Mouse (Mus musculus) intestine, postnatal 0 days (tissue): ENCODE data around the gene Tmcc3. TPM values are rescaled to one million over a fixed set of nuclear protein-coding genes. Genes with fewer than 3 reads are reported as not detected.

Source experiments
- ATAC-seq: fragments of 200-750 bp; cut with Nextera tagmentation; 2 replicates; pipeline ENCODE4 v1.8.0; 2017; ENCODE audit warnings: mild to moderate bottlenecking, moderate TSS enrichment, moderate library complexity
- H3K27ac ChIP-seq: fragments of 300-500 bp; sonication (generic); 2 replicates; pipeline ENCODE4 v1.5.1; 2014; ENCODE audit warnings: mild to moderate bottlenecking, low read depth, low read length, moderate library complexity
- H3K27me3 ChIP-seq: fragments of 300-500 bp; sonication (generic); replicated peaks from 2 replicates; pipeline ENCODE4 v1.6.1; 2014; ENCODE audit warnings: low read length, mixed read lengths; ENCODE audit not compliant: control insufficient read depth, insufficient read depth
- H3K36me3 ChIP-seq: fragments of 300-500 bp; sonication (generic); 2 replicates; pipeline ENCODE4 v1.6.1; 2014; ENCODE audit warnings: mild to moderate bottlenecking, moderate library complexity; ENCODE audit not compliant: control insufficient read depth, insufficient read depth
- H3K4me1 ChIP-seq: fragments of 300-500 bp; sonication (generic); replicated peaks from 2 replicates; pipeline ENCODE4 v1.6.1; 2014; ENCODE audit warnings: antibody characterized with exemption, low read length, mixed read lengths; ENCODE audit not compliant: control insufficient read depth, insufficient read depth
- H3K4me2 ChIP-seq: fragments of 300-500 bp; sonication (generic); replicated peaks from 2 replicates; pipeline ENCODE4 v1.6.1; 2014; ENCODE audit warnings: low read depth, mild to moderate bottlenecking, moderate library complexity
- H3K4me3 ChIP-seq: fragments of 300-500 bp; sonication (generic); 2 replicates; pipeline ENCODE4 v1.5.1; 2014; ENCODE audit warnings: low read depth, low read length
- H3K9ac ChIP-seq: fragments of 300-500 bp; sonication (generic); 2 replicates; pipeline ENCODE4 v1.6.1; 2014; ENCODE audit warnings: mild to moderate bottlenecking, low read depth, low read length
- H3K9me3 ChIP-seq: fragments of 300-500 bp; sonication (generic); 2 replicates; pipeline ENCODE4 v1.6.1; 2016; ENCODE audit warnings: mixed run types; ENCODE audit not compliant: control insufficient read depth
- CTCF ChIP-seq: sonication (generic); IDR thresholded peaks from 2 replicates; pipeline ENCODE4 v1.5.1; 2016; ENCODE audit warnings: low read depth, mild to moderate bottlenecking, control low read depth, antibody characterized with exemption, moderate library complexity
- WGBS: fragments of 180-500 bp; shearing (Covaris S2); extraction: QIAGEN DNeasy Blood & Tissue Kit; methylation state at CpG from one replicate; pipeline ENCODE4 v1.1.7; 2014; 5-methylcytosine and 5-hydroxymethylcytosine counted together
- polyA plus RNA-seq: library from polyadenylated mRNA; unstranded; fragments of >200 nt; fragmentation: Nextera tagmentation; extraction: Ambion mirVana; gene quantifications from 2 replicates; pipeline ENCODE4 v1.2.1, GENCODE M21; 2015

The Tmcc3 gene
- polyA plus RNA-seq, 1 experiment from 2014 or later: 10.0 TPM

DNA sequence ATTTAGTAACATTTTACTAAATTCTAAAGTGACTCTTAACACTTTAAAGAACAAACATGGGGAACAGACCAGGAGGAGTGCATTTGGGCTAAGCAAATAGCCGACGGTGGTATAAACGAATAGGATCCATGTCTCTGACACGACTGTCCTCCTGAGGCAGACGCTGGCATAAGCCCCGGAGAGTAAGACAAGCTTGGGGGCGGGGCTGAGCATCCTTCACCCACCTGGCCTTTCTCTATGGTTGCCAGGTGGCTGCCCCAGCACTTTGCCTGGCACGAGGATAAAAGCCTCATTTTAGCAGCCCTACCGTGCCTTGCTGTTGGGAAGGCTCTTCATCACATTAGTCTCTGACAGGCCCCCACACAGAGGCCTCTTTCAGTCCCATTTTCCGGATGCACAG, 35.5 kb downstream of the Tmcc3 start:
- H3K27me3 ChIP-seq: no peaks in the 10 kb centered on the region

DNA sequence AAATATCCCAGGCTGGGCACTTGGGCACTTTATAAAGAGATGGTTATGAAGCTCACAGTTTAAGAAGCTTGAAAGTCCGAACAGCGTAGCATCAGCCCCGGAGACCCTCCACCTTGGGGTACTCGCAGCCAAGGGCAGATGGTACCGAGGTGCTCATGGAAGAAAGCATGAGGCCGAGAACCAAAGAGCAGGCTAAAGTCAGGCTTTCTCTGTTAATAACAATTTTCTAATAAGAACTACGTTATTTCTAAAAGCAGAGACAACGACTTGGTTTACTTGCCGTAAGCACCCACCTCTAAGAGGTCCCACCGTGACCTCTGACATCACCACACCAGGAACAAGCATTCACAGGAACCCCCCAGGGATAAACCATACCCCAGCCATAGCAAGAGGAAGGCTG, 36.2 kb downstream of the Tmcc3 start:
- H3K4me2 ChIP-seq: no peak overlapping the region
- no peak overlapping the region for H3K9ac ChIP-seq
- H3K27ac ChIP-seq: no peak overlapping the region
- H3K9me3 ChIP-seq: no peaks in the 10 kb centered on the region
- H3K4me3 ChIP-seq: no peak overlapping the region
- H3K36me3 ChIP-seq: no peaks in the 10 kb centered on the region
- TF ChIP-seq CTCF: no peak
- no peaks in the 10 kb centered on the region for H3K4me1 ChIP-seq
- no peaks in the 10 kb centered on the region for H3K27me3 ChIP-seq
- no peak for ATAC-seq
- WGBS: 95% methylated on average over 10 of the region's 10 CpGs

More for the DNA sequence above, 35.5 kb downstream of the Tmcc3 start:
- no peak overlapping the region for H3K9ac ChIP-seq
- TF ChIP-seq CTCF: no peak
- 77% methylated on average over 10 of the region's 10 CpGs for WGBS
- no peaks in the 10 kb centered on the region for H3K9me3 ChIP-seq
- H3K4me2 ChIP-seq: no peak overlapping the region
- H3K4me3 ChIP-seq: no peak overlapping the region
- no peak overlapping the region for H3K27ac ChIP-seq
- no peaks in the 10 kb centered on the region for H3K36me3 ChIP-seq
- no peaks in the 10 kb centered on the region for H3K4me1 ChIP-seq
- no peak for ATAC-seq

DNA sequence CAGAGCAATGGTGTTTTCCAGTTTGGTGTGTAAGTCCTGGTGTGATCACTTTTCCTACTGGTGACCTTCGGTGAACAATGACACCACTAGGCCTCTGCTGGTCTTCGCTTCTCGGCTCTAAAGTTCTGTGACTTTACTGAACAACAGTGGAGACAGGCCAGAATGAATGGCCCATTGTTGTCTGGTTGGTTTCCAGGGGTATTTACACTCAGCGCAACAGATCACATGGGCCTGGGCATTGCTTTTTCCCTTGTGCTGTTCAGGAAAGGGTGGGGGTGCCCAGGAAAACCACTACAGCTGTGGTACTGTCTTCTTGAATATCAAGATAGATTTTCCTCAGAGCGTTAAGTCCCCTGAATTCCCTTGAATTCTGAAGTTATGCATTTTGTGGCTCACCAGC, 38.5 kb downstream of the Tmcc3 start:
- H3K9me3 ChIP-seq: no peaks in the 10 kb centered on the region
- no peak overlapping the region for H3K4me2 ChIP-seq
- H3K36me3 ChIP-seq: no peaks in the 10 kb centered on the region
- no peak overlapping the region for H3K4me3 ChIP-seq
- WGBS: 71% methylated on average over 5 of the region's 5 CpGs
- no peak for TF ChIP-seq CTCF
- no peaks in the 10 kb centered on the region for H3K27me3 ChIP-seq
- no peak overlapping the region for H3K27ac ChIP-seq
- H3K9ac ChIP-seq: no peak overlapping the region
- no peak for ATAC-seq
- H3K4me1 ChIP-seq: no peaks in the 10 kb centered on the region

DNA sequence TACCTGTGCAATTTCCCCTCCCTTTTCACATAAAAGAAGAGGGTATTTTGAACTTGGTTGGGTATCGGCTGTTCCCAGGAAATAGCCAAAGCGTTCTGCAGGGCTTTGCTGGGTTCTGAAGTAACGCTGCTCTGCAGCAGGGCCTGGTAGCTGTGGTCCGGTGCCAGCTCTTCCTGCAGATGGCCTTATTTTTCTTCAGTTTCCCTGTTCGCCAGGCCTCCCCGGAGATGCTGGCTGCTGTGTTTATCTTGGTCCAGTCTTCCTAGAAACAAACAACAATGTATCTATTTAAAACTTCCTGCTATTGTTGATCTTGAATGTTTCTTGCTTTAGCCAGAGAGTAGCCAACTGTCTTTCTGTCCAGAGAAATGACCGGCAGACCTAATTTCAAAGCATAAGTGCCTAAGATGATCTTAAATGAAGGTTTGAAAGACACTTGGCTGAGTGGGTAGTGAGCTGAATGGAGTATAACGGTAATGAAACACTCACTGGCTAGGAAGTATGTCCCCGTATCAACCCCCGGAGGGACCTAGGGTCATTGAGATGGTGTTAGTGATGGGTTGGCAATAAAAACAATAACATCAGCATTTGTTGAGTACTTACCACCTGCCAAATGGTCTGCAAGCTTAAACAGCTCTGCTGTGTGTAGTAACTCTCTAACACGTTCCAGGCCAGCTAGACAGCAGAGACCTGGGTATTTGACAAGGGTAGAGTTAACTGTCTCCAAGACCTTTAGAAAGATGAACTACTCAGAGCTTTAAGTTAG, 39.3 kb downstream of the Tmcc3 start:
- H3K4me2 ChIP-seq: no peak overlapping the region
- H3K9ac ChIP-seq: no peak overlapping the region
- H3K4me3 ChIP-seq: no peak overlapping the region
- no peaks in the 10 kb centered on the region for H3K4me1 ChIP-seq
- no peaks in the 10 kb centered on the region for H3K27me3 ChIP-seq
- ATAC-seq: no peak
- H3K9me3 ChIP-seq: no peaks in the 10 kb centered on the region
- H3K27ac ChIP-seq: no peak overlapping the region
- H3K36me3 ChIP-seq: no peaks in the 10 kb centered on the region
- 67% methylated on average over 11 of the region's 11 CpGs for WGBS
- TF ChIP-seq CTCF: no peak

DNA sequence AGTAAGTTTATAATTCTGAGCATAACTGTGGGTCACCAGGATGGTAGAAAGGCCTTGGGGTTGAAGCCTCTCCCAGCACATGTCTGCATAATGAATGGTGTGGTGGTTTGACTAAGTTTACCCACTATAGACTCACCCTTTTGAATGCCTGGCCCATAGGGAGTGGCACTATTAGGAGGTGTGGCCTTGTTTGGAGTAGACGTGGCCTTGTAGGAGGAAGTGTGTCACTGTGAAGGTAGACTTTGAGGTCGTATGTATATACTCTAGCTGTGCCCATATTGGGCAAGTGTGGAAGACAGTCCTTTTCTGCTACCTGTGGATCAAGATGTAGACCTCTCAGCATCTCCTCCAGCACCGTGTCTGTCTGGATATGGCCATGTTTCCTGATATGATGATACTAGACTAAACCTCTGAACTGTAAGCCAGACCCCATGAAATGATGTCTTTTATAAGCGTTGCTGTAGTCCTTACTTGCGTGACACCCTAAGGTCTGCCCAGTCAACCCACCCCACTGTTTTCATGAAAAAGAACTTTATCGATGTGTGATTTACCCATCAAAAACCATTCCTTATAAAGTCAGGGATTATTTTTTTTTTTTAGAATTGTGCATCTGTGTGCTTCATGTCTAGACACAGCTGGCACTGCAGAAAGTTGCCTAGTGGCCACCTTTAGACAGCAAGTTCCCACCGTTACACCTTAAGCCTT, 40.6 kb downstream of the Tmcc3 start:
- no peak for ATAC-seq
- no peak overlapping the region for H3K4me3 ChIP-seq
- no peaks in the 10 kb centered on the region for H3K4me1 ChIP-seq
- no peaks in the 10 kb centered on the region for H3K27me3 ChIP-seq
- no peaks in the 10 kb centered on the region for H3K36me3 ChIP-seq
- TF ChIP-seq CTCF: no peak
- H3K27ac ChIP-seq: no peak overlapping the region
- WGBS: 78% methylated on average over 7 of the region's 7 CpGs
- no peaks in the 10 kb centered on the region for H3K9me3 ChIP-seq
- H3K9ac ChIP-seq: no peak overlapping the region
- H3K4me2 ChIP-seq: no peak overlapping the region

DNA sequence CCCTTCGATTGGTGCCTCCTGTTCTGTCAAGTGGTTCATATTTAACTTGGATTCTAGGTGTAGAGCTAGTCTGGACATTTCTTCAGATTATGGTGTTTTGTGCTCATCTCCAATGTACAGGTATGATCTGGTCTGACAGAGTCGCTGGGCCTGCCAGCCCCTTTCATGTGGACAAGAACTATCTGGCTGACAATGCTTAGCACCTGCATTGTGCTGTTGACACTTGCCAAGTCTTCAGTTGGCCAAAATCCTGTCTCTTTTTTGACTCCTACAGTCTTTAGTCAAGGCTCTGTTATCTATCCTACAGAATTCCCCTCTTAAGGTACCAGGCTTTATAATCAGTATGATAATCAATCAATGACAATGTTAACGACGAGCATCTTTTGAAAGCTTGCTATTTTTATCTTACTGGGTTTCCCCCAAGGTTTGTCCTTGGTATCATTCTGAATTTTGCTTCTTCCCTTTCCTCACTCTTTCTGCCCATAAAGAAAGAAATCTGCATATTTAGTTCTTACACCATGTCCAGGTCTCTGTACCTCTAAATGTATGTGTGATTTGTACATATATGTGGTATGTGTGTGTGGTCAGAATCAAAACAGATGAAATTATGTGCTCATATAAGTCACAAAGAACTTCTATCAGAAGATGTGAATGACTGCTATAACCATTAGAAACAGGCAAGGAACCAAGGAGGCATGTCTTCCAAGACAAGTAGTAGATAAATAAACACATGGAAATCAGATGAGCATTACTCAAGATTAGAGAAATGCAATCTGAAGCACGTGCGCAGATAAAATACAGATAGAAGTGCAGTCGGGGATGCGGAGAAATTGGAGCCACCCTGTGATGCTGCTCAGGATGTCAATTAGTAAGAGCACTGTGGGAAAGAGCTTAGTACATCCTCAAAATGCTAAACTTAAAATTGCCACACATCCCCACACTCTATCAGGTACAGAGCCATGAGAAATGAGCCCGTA, 41.4 kb downstream of the Tmcc3 start:
- TF ChIP-seq CTCF: no peak
- no peak overlapping the region for H3K9ac ChIP-seq

More for the DNA sequence above, 41.4 kb downstream of the Tmcc3 start:
- H3K27ac ChIP-seq: no peak overlapping the region
- no peak overlapping the region for H3K4me2 ChIP-seq
- no peaks in the 10 kb centered on the region for H3K4me1 ChIP-seq
- H3K36me3 ChIP-seq: no peaks in the 10 kb centered on the region
- no peak overlapping the region for H3K4me3 ChIP-seq
- H3K9me3 ChIP-seq: no peaks in the 10 kb centered on the region
- no peaks in the 10 kb centered on the region for H3K27me3 ChIP-seq
- no peak for ATAC-seq
- WGBS: 78% methylated on average over 9 of the region's 9 CpGs
